Comparison of ENCODE assay signal across 45 mouse cellular contexts in the genomic region with DNA sequence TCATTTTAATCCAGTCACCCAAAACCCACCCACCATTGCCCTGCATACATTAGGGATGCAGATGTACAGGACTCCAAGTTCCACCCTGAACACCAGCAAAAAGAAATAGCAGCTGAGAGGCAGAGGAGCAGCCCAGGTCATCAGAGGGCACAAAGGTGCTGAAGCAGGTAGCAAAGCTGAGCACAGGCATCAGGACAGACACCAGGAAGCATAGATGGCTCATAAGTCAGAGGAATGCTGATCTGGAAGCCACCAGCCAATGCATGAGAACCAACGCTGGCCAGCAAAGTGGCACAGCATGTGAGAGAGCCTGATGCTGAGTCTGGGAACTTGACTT. TPM values are rescaled to one million over a fixed set of nuclear protein-coding genes. Genes with fewer than 3 reads are reported as not detected.
"Had no signal": no experiment of that assay in that cellular context is flagged by ENCODE, and none has a peak within 500 bp of the region (broad histone marks: within the 10 kb centered on the region; RNA-seq: fewer than 3 reads in every experiment).

No protein-coding gene starts in this region.

- H3K4me3 ChIP-seq: heart, embryonic 12.5 days; heart, embryonic 13.5 days; heart, embryonic 15.5 days; hindbrain, embryonic 10.5 days; hindbrain, embryonic 12.5 days; hindbrain, embryonic 13.5 days; hindbrain, embryonic 15.5 days; intestine, embryonic 15.5 days; kidney, embryonic 15.5 days; layer of hippocampus, adult 2 months; left cerebral cortex, adult 2 months had no signal

- H3K9me3 ChIP-seq: heart, embryonic 12.5 days; heart, embryonic 13.5 days; heart, embryonic 15.5 days; hindbrain, embryonic 10.5 days; hindbrain, embryonic 12.5 days; hindbrain, embryonic 13.5 days; hindbrain, embryonic 15.5 days; intestine, embryonic 15.5 days; kidney, embryonic 15.5 days had no signal

- ATAC-seq: inflammation-experienced regulatory T-cells, adult 6 months; intestine, embryonic 15.5 days; intestine, postnatal 0 days had no signal

- DNase-seq: kidney, adult 11 months; kidney, adult 18-20 months; kidney, adult 8-10 months; kidney, adult 9 months; layer of hippocampus, adult 9-11 months; layer of hippocampus, postnatal 36 days had no signal

- H3K4me1 ChIP-seq: hindbrain, embryonic 10.5 days; hindbrain, embryonic 12.5 days; hindbrain, embryonic 13.5 days; hindbrain, embryonic 15.5 days; intestine, embryonic 15.5 days had no signal

- H3K27ac ChIP-seq: heart, embryonic 13.5 days; heart, embryonic 15.5 days; hindbrain, embryonic 10.5 days; hindbrain, embryonic 12.5 days; hindbrain, embryonic 13.5 days; hindbrain, embryonic 15.5 days; intestine, embryonic 15.5 days; kidney, embryonic 15.5 days; kidney, postnatal 0 days; layer of hippocampus, adult 2 months; left cerebral cortex, adult 2 months had no signal

- H3K4me2 ChIP-seq: heart, embryonic 11.5 days; heart, embryonic 12.5 days; heart, embryonic 13.5 days; heart, embryonic 15.5 days; hindbrain, embryonic 12.5 days; hindbrain, embryonic 13.5 days; hindbrain, embryonic 15.5 days; intestine, embryonic 15.5 days; kidney, embryonic 15.5 days had no signal

- H3K27me3 ChIP-seq: heart, embryonic 12.5 days; heart, embryonic 13.5 days; heart, embryonic 15.5 days; hindbrain, embryonic 12.5 days; hindbrain, embryonic 13.5 days; hindbrain, embryonic 15.5 days; intestine, embryonic 15.5 days; kidney, embryonic 15.5 days had no signal

- H3K9ac ChIP-seq: heart, embryonic 12.5 days; heart, embryonic 13.5 days; heart, embryonic 15.5 days; hindbrain, embryonic 12.5 days; hindbrain, embryonic 13.5 days; hindbrain, embryonic 15.5 days; intestine, embryonic 15.5 days; kidney, embryonic 15.5 days had no signal

RNA-seq across cellular contexts. Expression of a gene that starts 44.4 kb away (rescaled TPM):
- total RNA-seq: heart, adult 8-10 months; heart, postnatal 10 days; heart, postnatal 14 days; heart, postnatal 25 days; heart, postnatal 36 days; heart, postnatal 4 days; hematopoietic stem cell, adult 5-6 weeks; layer of hippocampus, adult 2 months; layer of hippocampus, adult 8-10 months; layer of hippocampus, postnatal 10 days; layer of hippocampus, postnatal 14 days; layer of hippocampus, postnatal 25 days; layer of hippocampus, postnatal 36 days; left cerebral cortex, adult 18-20 months; left cerebral cortex, adult 2 months; left cerebral cortex, adult 8-10 months had no signal
- polyA plus RNA-seq: heart, embryonic 11.5 days; heart, embryonic 12.5 days; heart, embryonic 13.5 days; heart, embryonic 14.5 days; heart, embryonic 15.5 days; heart, embryonic 16.5 days; heart, postnatal 0 days; hindbrain, embryonic 10.5 days; hindbrain, embryonic 11.5 days; hindbrain, embryonic 12.5 days; hindbrain, embryonic 13.5 days; hindbrain, embryonic 15.5 days; hindbrain, embryonic 16.5 days; inflammation-experienced regulatory T-cells, adult 6 months; intestine, embryonic 14.5 days; intestine, embryonic 15.5 days; intestine, embryonic 16.5 days; intestine, postnatal 0 days; kidney, adult 2 months; kidney, embryonic 14.5 days; kidney, embryonic 15.5 days; kidney, embryonic 16.5 days; kidney, postnatal 0 days; large intestine, adult 2 months had no signal

RNA-seq across cellular contexts. Expression of a gene that starts 45.2 kb away (rescaled TPM):
- total RNA-seq: heart, postnatal 10 days; heart, postnatal 14 days; heart, postnatal 4 days; hematopoietic stem cell, adult 5-6 weeks; layer of hippocampus, adult 2 months; layer of hippocampus, postnatal 10 days; layer of hippocampus, postnatal 14 days; layer of hippocampus, postnatal 25 days; left cerebral cortex, adult 18-20 months; left cerebral cortex, adult 8-10 months had no signal
- polyA plus RNA-seq: heart, embryonic 11.5 days; heart, embryonic 12.5 days; heart, embryonic 13.5 days; heart, embryonic 14.5 days; heart, embryonic 15.5 days; heart, embryonic 16.5 days; heart, postnatal 0 days; hindbrain, embryonic 10.5 days; hindbrain, embryonic 11.5 days; hindbrain, embryonic 12.5 days; hindbrain, embryonic 13.5 days; hindbrain, embryonic 15.5 days; hindbrain, embryonic 16.5 days; intestine, embryonic 14.5 days; intestine, embryonic 15.5 days; intestine, embryonic 16.5 days; kidney, adult 2 months; kidney, embryonic 14.5 days; kidney, embryonic 15.5 days; kidney, embryonic 16.5 days; kidney, postnatal 0 days; large intestine, adult 2 months had no signal
